Mouse (Mus musculus): ENCODE measurements around the gene Runx3. TPM values are rescaled to one million over a fixed set of nuclear protein-coding genes. Genes with fewer than 3 reads are reported as not detected.

The Runx3 gene
- polyA plus RNA-seq, 1 experiment = 2.5 TPM

- 61% methylated on average over 16 of the region's 16 CpGs for WGBS
- no peak for DNase-seq (ENCODE audit: low read depth, low spot score)
These were observed 81.3 kb downstream of the Runx3 start for GRCm38 (mm10) chr4:135201771-135202170.

GRCm38 (mm10) chr4:135203279-135203678 is 82.8 kb downstream of the Runx3 start:
- WGBS = 1% methylated on average over 14 of the region's 14 CpGs
- DNase-seq (ENCODE audit: low read depth, low spot score) = no peak

GRCm38 (mm10) chr4:135203806-135204560 is 83.5 kb downstream of the Runx3 start:
- peak; percentile 31 for DNase-seq (ENCODE audit: low read depth, low spot score)
- WGBS = 15% methylated on average over 17 of the region's 17 CpGs

GRCm38 (mm10) chr4:135204666-135205065 is 84.2 kb downstream of the Runx3 start:
- WGBS = 42% methylated on average over 5 of the region's 5 CpGs
- no peak for DNase-seq (ENCODE audit: low read depth, low spot score)

- DNase-seq (ENCODE audit: low read depth, low spot score) = no peak
- WGBS = 73% methylated on average over 5 of the region's 5 CpGs
These were observed 84.8 kb downstream of the Runx3 start for GRCm38 (mm10) chr4:135205254-135205653.

- peak; percentile 43 for DNase-seq (ENCODE audit: low read depth, low spot score)
- WGBS = 7% methylated on average over 47 of the region's 47 CpGs
These were observed 85.5 kb downstream of the Runx3 start for GRCm38 (mm10) chr4:135205711-135206600.

- no peak for DNase-seq (ENCODE audit: low read depth, low spot score)
- WGBS = 82% methylated on average over 2 of the region's 2 CpGs
These were observed 89.4 kb downstream of the Runx3 start for GRCm38 (mm10) chr4:135209846-135210245.

- peak; percentile 44 for DNase-seq (ENCODE audit: low read depth, low spot score)
- WGBS = 40% methylated on average over 4 of the region's 4 CpGs
These were observed 99.2 kb downstream of the Runx3 start for GRCm38 (mm10) chr4:135219652-135220051.

- DNase-seq (ENCODE audit: low read depth, low spot score) = no peak
- 76% methylated on average over 3 of the region's 3 CpGs for WGBS
These were observed 100.2 kb downstream of the Runx3 start for GRCm38 (mm10) chr4:135220641-135221040.

- WGBS = 72% methylated on average over 12 of the region's 12 CpGs
- DNase-seq (ENCODE audit: low read depth, low spot score) = no peak
These were observed 101.4 kb downstream of the Runx3 start for GRCm38 (mm10) chr4:135221632-135222407.

GRCm38 (mm10) chr4:135223808-135224207 is 103.4 kb downstream of the Runx3 start:
- 93% methylated on average over 9 of the region's 9 CpGs for WGBS

GRCm38 (mm10) chr4:135226008-135226667 is 105.7 kb downstream of the Runx3 start:
- 93% methylated on average over 12 of the region's 12 CpGs for WGBS
- DNase-seq (ENCODE audit: low read depth, low spot score) = no peak

More at GRCm38 (mm10) chr4:135223808-135224207, 103.4 kb downstream of the Runx3 start:
- no peak for DNase-seq (ENCODE audit: low read depth, low spot score)

Other genes with a start within 250 kb of the Runx3 start
- 77.1 and 77.4 TPM in 2 replicates for gene Tmem50a, start 205.6 kb upstream of the Runx3 start, polyA plus RNA-seq (2012; rRNA removed)
- 221 and 379 TPM in 2 replicates for gene Rsrp1, start 197.1 kb upstream of the Runx3 start, polyA plus RNA-seq (2012; rRNA removed)
- 20.1 and 21.8 TPM in 2 replicates for gene Syf2, start 189.8 kb upstream of the Runx3 start, polyA plus RNA-seq (2012; rRNA removed)
- gene Clic4, start 152.2 kb downstream of the Runx3 start, polyA plus RNA-seq (2012; rRNA removed) = 25.3 and 33.8 TPM in 2 replicates
- 19.5 and 28.0 TPM in 2 replicates for gene Srrm1, start 232.7 kb downstream of the Runx3 start, polyA plus RNA-seq (2012; rRNA removed)

Data from large intestine, adult 2 months (tissue).